Mouse (Mus musculus): ENCODE measurements at regions not wholly inside any gene's neighbourhood (a gene's known extent, or its start where the extent isn't known, plus 50 kb on each side); places are given as distances from the start of the nearest gene placed in this dataset.

- Histone ChIP-seq H3K9me3 (ENCODE audit: control insufficient read depth, low read length) (no peaks in the 10 kb centered on the region), H3K4me1 (ENCODE audit: control insufficient read depth in 2 of 2, insufficient read depth in 2 of 2, low read length in 2 of 2) (0 out of 4 replicates have a peak, but pooled peaks cover 0 to 4% of the 10 kb centered on the region in 2 experiments), H3K27ac (replicated peaks in 1 of 2; ENCODE audit: control insufficient read depth in 1 of 2, insufficient read depth in 1 of 2, low read depth in 2 of 2, low read length in 2 of 2) (no peak overlapping the region), H3K9ac (ENCODE audit: low read length) (no peak overlapping the region), H3K36me3 (ENCODE audit: control insufficient read depth, insufficient read depth, low read length) (no peaks in the 10 kb centered on the region), H3K4me3 (ENCODE audit: control insufficient read depth in 1 of 2, insufficient read depth in 1 of 2, low read depth in 1 of 2, low read length in 2 of 2) (no peak overlapping the region), H3K4me2 (ENCODE audit: low read length) (no peak overlapping the region), H3K27me3 (ENCODE audit: control insufficient read depth, insufficient read depth, low read length) (no peaks in the 10 kb centered on the region)
- WGBS: 92% methylated on average over 8 of the region's 8 CpGs
- no peak for ATAC-seq (ENCODE audit: insufficient number of reproducible peaks, insufficient read depth, low FRiP score, low read depth)
Measured at GRCm38 (mm10) chr9:47240950-47241349, 242.4 kb downstream of the Gm4791 start.

DNA sequence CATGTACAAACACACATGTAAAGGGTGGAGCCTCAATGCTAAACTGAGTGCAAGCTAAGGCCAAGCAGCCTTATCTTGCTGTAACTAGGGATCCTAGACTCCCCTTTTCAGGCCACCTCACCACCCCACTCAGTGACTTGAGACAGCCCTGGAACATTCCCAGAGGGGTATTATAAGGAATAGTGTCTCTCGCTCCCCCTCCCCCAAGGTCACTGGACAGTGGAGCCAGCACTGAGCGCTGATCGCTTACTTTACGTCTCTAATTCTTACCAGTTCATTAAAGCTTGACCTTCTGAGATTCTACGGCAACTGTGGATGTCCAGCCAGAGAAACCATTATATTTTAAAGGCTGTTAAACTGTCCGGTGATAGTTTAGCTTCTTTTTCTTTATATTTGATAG, 243.5 kb downstream of the Gm4791 start:
- no peaks in the 10 kb centered on the region for H3K9me3 ChIP-seq (ENCODE audit: control insufficient read depth, low read length)
- 76% methylated on average over 6 of the region's 6 CpGs for WGBS
- no peak overlapping the region for H3K4me2 ChIP-seq (ENCODE audit: low read length)
- no peaks in the 10 kb centered on the region for H3K27me3 ChIP-seq (ENCODE audit: control insufficient read depth, insufficient read depth, low read length)
- no peak overlapping the region for H3K9ac ChIP-seq (ENCODE audit: low read length)
- H3K27ac ChIP-seq (replicated peaks in 1 of 2; ENCODE audit: control insufficient read depth in 1 of 2, insufficient read depth in 1 of 2, low read depth in 2 of 2, low read length in 2 of 2): no peak overlapping the region
- H3K4me3 ChIP-seq (ENCODE audit: control insufficient read depth in 1 of 2, insufficient read depth in 1 of 2, low read depth in 1 of 2, low read length in 2 of 2): no peak overlapping the region
- no peaks in the 10 kb centered on the region for H3K36me3 ChIP-seq (ENCODE audit: control insufficient read depth, insufficient read depth, low read length)
- no peak for ATAC-seq (ENCODE audit: insufficient number of reproducible peaks, insufficient read depth, low FRiP score, low read depth)
- H3K4me1 ChIP-seq (ENCODE audit: control insufficient read depth in 2 of 2, insufficient read depth in 2 of 2, low read length in 2 of 2): 0 out of 4 replicates have a peak, but pooled peaks cover 0 to 4% of the 10 kb centered on the region in 2 experiments

DNA sequence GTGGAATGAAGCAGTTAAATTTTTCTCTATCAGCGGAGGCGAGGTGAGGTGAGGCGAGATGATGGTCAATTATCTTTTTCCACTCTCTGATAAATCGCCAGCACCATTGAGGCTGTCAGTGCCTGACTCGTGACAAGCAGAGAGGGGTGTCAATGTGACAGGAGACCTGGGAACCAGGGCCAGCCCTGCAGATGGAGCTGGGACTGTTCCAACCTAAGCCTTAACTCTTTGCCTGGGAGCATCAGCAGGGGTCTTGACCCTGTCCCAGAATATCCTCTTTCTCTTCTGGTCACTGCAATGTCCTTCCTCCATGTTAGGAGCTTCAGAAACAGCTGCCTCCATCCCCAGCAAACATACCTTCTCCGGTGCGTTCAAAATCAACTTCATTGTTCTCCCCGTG, 244.0 kb downstream of the Gm4791 start:
- ATAC-seq (ENCODE audit: insufficient number of reproducible peaks, insufficient read depth, low FRiP score, low read depth): no peak
- no peaks in the 10 kb centered on the region for H3K27me3 ChIP-seq (ENCODE audit: control insufficient read depth, insufficient read depth, low read length)

DNA sequence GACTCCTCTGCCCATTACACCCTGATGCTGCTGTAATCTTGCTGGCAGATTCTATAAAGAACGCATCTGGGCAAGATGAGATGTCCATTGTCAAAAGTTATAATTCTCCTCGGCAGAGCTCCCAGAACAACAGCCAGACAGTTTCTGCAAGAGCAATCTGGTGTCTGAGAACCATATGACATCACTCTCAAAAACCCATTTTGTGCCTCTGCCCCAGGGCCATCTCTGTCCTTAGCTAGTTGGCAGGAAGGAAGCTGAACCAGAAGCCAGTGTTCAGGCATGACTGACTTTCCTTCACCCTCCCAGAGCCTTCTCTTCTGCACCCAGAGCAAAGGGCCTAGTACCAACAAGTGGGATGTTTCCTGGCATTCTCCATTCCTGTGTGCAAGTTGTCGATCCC, 250.5 kb downstream of the Gm4791 start:
- Histone ChIP-seq H3K9me3 (ENCODE audit: control insufficient read depth, low read length) (peaks cover 5% of the 10 kb centered on the region; the same call in 1 of the 2 replicates), H3K4me1 (ENCODE audit: control insufficient read depth in 2 of 2, insufficient read depth in 2 of 2, low read length in 2 of 2) (no peaks in the 10 kb centered on the region), H3K27ac (replicated peaks in 1 of 2; ENCODE audit: control insufficient read depth in 1 of 2, insufficient read depth in 1 of 2, low read depth in 2 of 2, low read length in 2 of 2) (no peak overlapping the region), H3K9ac (ENCODE audit: low read length) (no peak overlapping the region), H3K27me3 (ENCODE audit: control insufficient read depth, insufficient read depth, low read length) (no peaks in the 10 kb centered on the region), H3K4me2 (ENCODE audit: low read length) (no peak overlapping the region), H3K36me3 (ENCODE audit: control insufficient read depth, insufficient read depth, low read length) (no peaks in the 10 kb centered on the region), H3K4me3 (ENCODE audit: control insufficient read depth in 1 of 2, insufficient read depth in 1 of 2, low read depth in 1 of 2, low read length in 2 of 2) (no peak overlapping the region)
- no peak for ATAC-seq (ENCODE audit: insufficient number of reproducible peaks, insufficient read depth, low FRiP score, low read depth)
- WGBS: 84% methylated on average over 3 of the region's 3 CpGs

More for the DNA sequence above, 244.0 kb downstream of the Gm4791 start:
- Histone ChIP-seq H3K4me3 (ENCODE audit: control insufficient read depth in 1 of 2, insufficient read depth in 1 of 2, low read depth in 1 of 2, low read length in 2 of 2) (no peak overlapping the region), H3K27ac (replicated peaks in 1 of 2; ENCODE audit: control insufficient read depth in 1 of 2, insufficient read depth in 1 of 2, low read depth in 2 of 2, low read length in 2 of 2) (no peak overlapping the region), H3K4me1 (ENCODE audit: control insufficient read depth in 2 of 2, insufficient read depth in 2 of 2, low read length in 2 of 2) (0 out of 4 replicates have a peak, but pooled peaks cover 0 to 4% of the 10 kb centered on the region in 2 experiments), H3K36me3 (ENCODE audit: control insufficient read depth, insufficient read depth, low read length) (no peaks in the 10 kb centered on the region), H3K4me2 (ENCODE audit: low read length) (no peak overlapping the region), H3K9me3 (ENCODE audit: control insufficient read depth, low read length) (no peaks in the 10 kb centered on the region), H3K9ac (ENCODE audit: low read length) (no peak overlapping the region)
- WGBS: 42% methylated on average over 8 of the region's 8 CpGs

DNA sequence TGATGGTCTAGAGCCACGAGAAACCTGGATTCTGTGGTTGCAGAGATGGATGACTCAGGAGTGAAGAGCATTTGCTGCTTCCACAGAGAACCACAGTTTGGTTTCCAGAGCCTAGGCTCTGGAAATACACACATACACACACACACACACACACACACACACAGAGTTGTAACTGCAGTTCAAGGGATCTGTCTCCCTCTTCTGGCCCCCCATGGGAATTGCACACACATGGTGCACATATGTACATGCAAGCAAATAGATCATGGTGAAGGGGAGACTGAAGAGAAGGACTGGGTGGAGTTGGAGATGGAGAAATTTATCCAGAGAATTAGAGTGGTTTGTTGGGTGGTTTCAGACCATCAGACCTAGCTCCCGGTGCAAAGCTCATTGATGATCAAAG, 252.6 kb downstream of the Gm4791 start:
- Histone ChIP-seq H3K4me1 (ENCODE audit: control insufficient read depth in 2 of 2, insufficient read depth in 2 of 2, low read length in 2 of 2) (no peaks in the 10 kb centered on the region), H3K27ac (replicated peaks in 1 of 2; ENCODE audit: control insufficient read depth in 1 of 2, insufficient read depth in 1 of 2, low read depth in 2 of 2, low read length in 2 of 2) (no peak overlapping the region), H3K27me3 (ENCODE audit: control insufficient read depth, insufficient read depth, low read length) (no peaks in the 10 kb centered on the region), H3K4me3 (ENCODE audit: control insufficient read depth in 1 of 2, insufficient read depth in 1 of 2, low read depth in 1 of 2, low read length in 2 of 2) (no peak overlapping the region), H3K4me2 (ENCODE audit: low read length) (no peak overlapping the region), H3K9ac (ENCODE audit: low read length) (no peak overlapping the region), H3K36me3 (ENCODE audit: control insufficient read depth, insufficient read depth, low read length) (no peaks in the 10 kb centered on the region), H3K9me3 (ENCODE audit: control insufficient read depth, low read length) (peaks cover 5% of the 10 kb centered on the region; the same call in 1 of the 2 replicates)
- no peak for ATAC-seq (ENCODE audit: insufficient number of reproducible peaks, insufficient read depth, low FRiP score, low read depth)
- 89% methylated on average over 2 of the region's 2 CpGs for WGBS

GRCm38 (mm10) chr9:47253836-47254657, 255.5 kb downstream of the Gm4791 start:
- peaks cover 5% of the 10 kb centered on the region; the same call in 1 of the 2 replicates for H3K9me3 ChIP-seq (ENCODE audit: control insufficient read depth, low read length)
- H3K27me3 ChIP-seq (ENCODE audit: control insufficient read depth, insufficient read depth, low read length): no peaks in the 10 kb centered on the region; the same call in 1 of the 2 replicates
- WGBS: 63% methylated on average over 13 of the region's 13 CpGs
- H3K4me3 ChIP-seq (ENCODE audit: control insufficient read depth in 1 of 2, insufficient read depth in 1 of 2, low read depth in 1 of 2, low read length in 2 of 2): no peak overlapping the region
- H3K9ac ChIP-seq (ENCODE audit: low read length): no peak overlapping the region
- no peak overlapping the region for H3K4me2 ChIP-seq (ENCODE audit: low read length)
- no peaks in the 10 kb centered on the region for H3K4me1 ChIP-seq (ENCODE audit: control insufficient read depth in 2 of 2, insufficient read depth in 2 of 2, low read length in 2 of 2)
- ATAC-seq (ENCODE audit: insufficient number of reproducible peaks, insufficient read depth, low FRiP score, low read depth): no peak
- no peaks in the 10 kb centered on the region for H3K36me3 ChIP-seq (ENCODE audit: control insufficient read depth, insufficient read depth, low read length)
- no peak overlapping the region for H3K27ac ChIP-seq (replicated peaks in 1 of 2; ENCODE audit: control insufficient read depth in 1 of 2, insufficient read depth in 1 of 2, low read depth in 2 of 2, low read length in 2 of 2)

DNA sequence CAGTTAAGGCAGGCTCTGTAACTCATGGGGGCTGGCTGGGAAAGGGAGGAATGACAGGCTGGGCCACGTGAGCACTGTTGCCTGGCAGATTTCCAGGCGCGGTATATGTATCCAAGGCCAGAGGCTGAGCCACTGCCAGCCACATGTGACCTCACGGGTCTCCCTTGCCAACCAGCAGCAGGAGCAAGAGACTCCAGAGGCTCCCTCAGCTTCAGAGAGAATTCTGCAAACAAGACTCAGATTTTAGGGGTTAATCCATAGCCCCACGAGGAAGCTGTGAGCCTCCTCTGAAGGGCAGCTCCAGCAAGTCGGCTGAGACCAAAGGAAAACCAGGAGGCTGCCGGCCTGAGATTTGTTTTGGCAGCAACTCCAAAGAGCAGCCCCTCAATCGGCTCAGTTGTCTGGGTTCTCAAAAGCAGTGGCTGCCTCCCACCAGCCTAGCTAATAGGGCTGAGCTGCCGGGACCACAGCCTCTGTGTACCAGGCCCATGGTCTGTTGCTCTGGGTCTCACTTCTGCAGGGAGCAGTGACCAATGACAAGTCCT, 264.0 kb upstream of the Cadm1 start:
- no peaks in the 10 kb centered on the region for H3K36me3 ChIP-seq (ENCODE audit: control insufficient read depth, insufficient read depth, low read length)
- H3K9ac ChIP-seq (ENCODE audit: low read length): no peak overlapping the region
- H3K4me3 ChIP-seq (ENCODE audit: control insufficient read depth in 1 of 2, insufficient read depth in 1 of 2, low read depth in 1 of 2, low read length in 2 of 2): no peak overlapping the region
- peak overlapping the region; percentile 10 to 48; a peak in 2 of 4 replicates for H3K27ac ChIP-seq (replicated peaks in 1 of 2; ENCODE audit: control insufficient read depth in 1 of 2, insufficient read depth in 1 of 2, low read depth in 2 of 2, low read length in 2 of 2)
- H3K4me2 ChIP-seq (ENCODE audit: low read length): no peak overlapping the region
- H3K9me3 ChIP-seq (ENCODE audit: control insufficient read depth, low read length): no peaks in the 10 kb centered on the region
- H3K27me3 ChIP-seq (ENCODE audit: control insufficient read depth, insufficient read depth, low read length): no peaks in the 10 kb centered on the region; the same call in 1 of the 2 replicates
- 35% methylated on average over 9 of the region's 9 CpGs for whole genome bisulfite sequencing
- H3K4me1 ChIP-seq (ENCODE audit: control insufficient read depth in 2 of 2, insufficient read depth in 2 of 2, low read length in 2 of 2): peaks cover 5 to 6% of the 10 kb centered on the region in 2 experiments
- peak; percentile 83 for ATAC-seq (ENCODE audit: insufficient number of reproducible peaks, insufficient read depth, low FRiP score, low read depth)
